Mouse (Mus musculus): ENCODE data around the gene Rhoc. TPM values are rescaled to one million over a fixed set of nuclear protein-coding genes. Genes with fewer than 3 reads are reported as not detected.

Gene Rhoc
- total and polyA plus RNA-seq, 3 experiments = 0.21 TPM; not detected in 2

- Histone ChIP-seq H3K36me3 (ENCODE audit: control insufficient read depth in 1 of 2, insufficient read depth in 2 of 2, low read length in 2 of 2) (peaks cover 0 to 14% of the 10 kb centered on the region in 2 experiments; a peak in 2 of 4 replicates), H3K79me2 (ENCODE audit: control insufficient read depth, insufficient read depth, low read length, poor library complexity) (no peaks in the 10 kb centered on the region; the same call in 1 of the 2 replicates), H3K4me3 (ENCODE audit: control insufficient read depth in 1 of 2, insufficient read depth in 1 of 2, low read depth in 2 of 2, low read length in 2 of 2) (peak overlapping the region; percentile 61 to 89), H3K4me1 (ENCODE audit: control insufficient read depth in 1 of 2, insufficient read depth in 2 of 2, low read length in 2 of 2) (peaks cover 2 to 25% of the 10 kb centered on the region in 2 experiments), H3K27ac (ENCODE audit: control insufficient read depth, low read depth, low read length) (no peak overlapping the region), H3K27me3 (ENCODE audit: control insufficient read depth in 1 of 2, insufficient read depth in 2 of 2, low read length in 2 of 2) (no peaks in the 10 kb centered on the region), H3K9ac (ENCODE audit: control insufficient read depth, low read depth, low read length, poor library complexity, severe bottlenecking) (peak overlapping the region; percentile 64), H3K9me3 (replicated peaks; ENCODE audit: insufficient read depth, low read length) (no peaks in the 10 kb centered on the region)
- peak; percentile 41 for DNase-seq (ENCODE audit: low read depth, low spot score)
- TF ChIP-seq MAFK (IDR thresholded peaks at IDR 0.05; ENCODE audit: borderline replicate concordance, low read depth, low read length) (no peak), MAX (IDR thresholded peaks at IDR 0.05; ENCODE audit: low read length) (no peak), ETS1 (IDR thresholded peaks at IDR 0.05; ENCODE audit: low read depth, low read length) (no peak), EP300 (IDR thresholded peaks at IDR 0.05; ENCODE audit: low read depth in 1 of 2, low read length in 2 of 2) (no peak), E2F4 (IDR thresholded peaks at IDR 0.05; ENCODE audit: borderline replicate concordance, low read depth, low read length) (no peak), RAD21 (IDR thresholded peaks at IDR 0.05; ENCODE audit: low read depth, low read length) (no peak), CTCF (IDR thresholded peaks at IDR 0.05 in 2 of 3, conservative IDR thresholded peaks at IDR 0.05 in 1 of 3; ENCODE audit: control insufficient read depth in 1 of 3, insufficient read depth in 1 of 3, low read depth in 2 of 3, low read length in 3 of 3, poor library complexity in 1 of 3, severe bottlenecking in 1 of 3) (no peak), USF1 (IDR thresholded peaks at IDR 0.05; ENCODE audit: low read depth, low read length) (no peak), TBP (IDR thresholded peaks at IDR 0.05; ENCODE audit: low read depth, low read length) (no peak)
These were observed 6.0 kb upstream of the Rhoc start for GRCm38 (mm10) chr3:104782061-104782681.

GRCm38 (mm10) chr3:104783971-104784500, 4.1 kb upstream of the Rhoc start:
- H3K9me3 ChIP-seq (replicated peaks; ENCODE audit: insufficient read depth, low read length) = no peaks in the 10 kb centered on the region
- H3K27ac ChIP-seq (ENCODE audit: control insufficient read depth, low read depth, low read length) = no peak overlapping the region
- H3K27me3 ChIP-seq (ENCODE audit: control insufficient read depth in 1 of 2, insufficient read depth in 2 of 2, low read length in 2 of 2) = no peaks in the 10 kb centered on the region
- H3K79me2 ChIP-seq (ENCODE audit: control insufficient read depth, insufficient read depth, low read length, poor library complexity) = no peaks in the 10 kb centered on the region; the same call in 1 of the 2 replicates
- DNase-seq (ENCODE audit: low read depth, low spot score) = no peak
- no peak overlapping the region for H3K9ac ChIP-seq (ENCODE audit: control insufficient read depth, low read depth, low read length, poor library complexity, severe bottlenecking)
- TF ChIP-seq EP300 (IDR thresholded peaks at IDR 0.05; ENCODE audit: low read depth in 1 of 2, low read length in 2 of 2) = peak in 1 of 2 experiments; percentile 21; a peak in 1 of 4 replicates
- no peak for TF ChIP-seq UBTF (IDR thresholded peaks at IDR 0.05; ENCODE audit: borderline replicate concordance, insufficient read depth, low read depth, low read length)
- no peak overlapping the region for H3K4me3 ChIP-seq (ENCODE audit: control insufficient read depth in 1 of 2, insufficient read depth in 1 of 2, low read depth in 2 of 2, low read length in 2 of 2)
- H3K4me1 ChIP-seq (ENCODE audit: control insufficient read depth in 1 of 2, insufficient read depth in 2 of 2, low read length in 2 of 2) = peaks cover 8 to 25% of the 10 kb centered on the region in 2 experiments
- H3K36me3 ChIP-seq (ENCODE audit: control insufficient read depth in 1 of 2, insufficient read depth in 2 of 2, low read length in 2 of 2) = peaks cover 0 to 17% of the 10 kb centered on the region in 2 experiments; a peak in 2 of 4 replicates

- no peak overlapping the region for H3K9ac ChIP-seq (ENCODE audit: control insufficient read depth, low read depth, low read length, poor library complexity, severe bottlenecking)
- H3K27ac ChIP-seq (ENCODE audit: control insufficient read depth, low read depth, low read length) = no peak overlapping the region
- peaks cover 8 to 21% of the 10 kb centered on the region in 2 experiments; a peak in 3 of 4 replicates for H3K4me1 ChIP-seq (ENCODE audit: control insufficient read depth in 1 of 2, insufficient read depth in 2 of 2, low read length in 2 of 2)
- H3K9me3 ChIP-seq (replicated peaks; ENCODE audit: insufficient read depth, low read length) = no peaks in the 10 kb centered on the region
- H3K4me3 ChIP-seq (ENCODE audit: control insufficient read depth in 1 of 2, insufficient read depth in 1 of 2, low read depth in 2 of 2, low read length in 2 of 2) = no peak overlapping the region
- H3K79me2 ChIP-seq (ENCODE audit: control insufficient read depth, insufficient read depth, low read length, poor library complexity) = no peaks in the 10 kb centered on the region; the same call in 1 of the 2 replicates
- DNase-seq (ENCODE audit: low read depth, low spot score) = no peak
- H3K36me3 ChIP-seq (ENCODE audit: control insufficient read depth in 1 of 2, insufficient read depth in 2 of 2, low read length in 2 of 2) = peaks cover 0 to 10% of the 10 kb centered on the region in 2 experiments; a peak in 2 of 4 replicates
- no peaks in the 10 kb centered on the region for H3K27me3 ChIP-seq (ENCODE audit: control insufficient read depth in 1 of 2, insufficient read depth in 2 of 2, low read length in 2 of 2)
- no peak for TF ChIP-seq CTCF (IDR thresholded peaks at IDR 0.05 in 2 of 3, conservative IDR thresholded peaks at IDR 0.05 in 1 of 3; ENCODE audit: control insufficient read depth in 1 of 3, insufficient read depth in 1 of 3, low read depth in 2 of 3, low read length in 3 of 3, poor library complexity in 1 of 3, severe bottlenecking in 1 of 3)
- no peak for TF ChIP-seq MEF2A (IDR thresholded peaks at IDR 0.05; ENCODE audit: extremely low read depth, insufficient replicate concordance, low read depth, low read length, poor library complexity, severe bottlenecking)
- no peak for TF ChIP-seq EP300 (IDR thresholded peaks at IDR 0.05; ENCODE audit: low read depth in 1 of 2, low read length in 2 of 2)
- no peak for TF ChIP-seq MYB (IDR thresholded peaks at IDR 0.05; ENCODE audit: low read depth, low read length)
- no peak for TF ChIP-seq ZMIZ1 (IDR thresholded peaks at IDR 0.05; ENCODE audit: low read depth, low read length)
- no peak for TF ChIP-seq KAT2A (conservative IDR thresholded peaks at IDR 0.05; ENCODE audit: low read depth, low read length)
- no peak for TF ChIP-seq GATA1 (IDR thresholded peaks at IDR 0.05; ENCODE audit: low read depth, low read length)
- no peak for TF ChIP-seq TBP (IDR thresholded peaks at IDR 0.05; ENCODE audit: low read depth, low read length)
- TF ChIP-seq MAZ (IDR thresholded peaks at IDR 0.05; ENCODE audit: low read depth, low read length) = no peak
- TF ChIP-seq ZC3H11A (IDR thresholded peaks at IDR 0.05; ENCODE audit: low read depth, low read length) = no peak
- TF ChIP-seq POLR2A (IDR thresholded peaks at IDR 0.05; ENCODE audit: control insufficient read depth in 1 of 2, insufficient read depth in 1 of 2, low read depth in 1 of 2, low read length in 2 of 2, poor library complexity in 1 of 2) = no peak
- TF ChIP-seq SMC3 (IDR thresholded peaks at IDR 0.05; ENCODE audit: low read depth, low read length) = no peak
- no peak for TF ChIP-seq JUND (IDR thresholded peaks at IDR 0.05; ENCODE audit: low read depth, low read length)
- TF ChIP-seq POLR2AphosphoS2 (IDR thresholded peaks at IDR 0.05; ENCODE audit: low read length) = no peak
- TF ChIP-seq BHLHE40 (IDR thresholded peaks at IDR 0.05; ENCODE audit: borderline replicate concordance, low read depth, low read length) = no peak
- no peak for TF ChIP-seq CHD2 (IDR thresholded peaks at IDR 0.05; ENCODE audit: low read length)
- no peak for TF ChIP-seq RCOR1 (IDR thresholded peaks at IDR 0.05; ENCODE audit: low read depth, low read length)
- no peak for TF ChIP-seq ETS1 (IDR thresholded peaks at IDR 0.05; ENCODE audit: low read depth, low read length)
These were observed 2.9 kb upstream of the Rhoc start for GRCm38 (mm10) chr3:104785284-104785683.

Measured in MEL (cell line).